Mouse (Mus musculus): ENCODE measurements around the gene Pea15a. TPM values are rescaled to one million over a fixed set of nuclear protein-coding genes. Genes with fewer than 3 reads are reported as not detected.

The Pea15a gene
- total RNA-seq, 2 experiments from 2014 or later: 409 to 413 TPM

GRCm38 (mm10) chr1:172207111-172207584 is 544 bp upstream of the Pea15a start:
- DNase-seq (ENCODE audit: low spot score in 2 of 2): peak in 1 of 2 experiments; percentile 29
- intact Hi-C loops (cut with DNase I): loop anchor here (5.0 kb wide), 1 partner anchor 60 kb away; the partner anchor contains the start of gene Dcaf8

DNA sequence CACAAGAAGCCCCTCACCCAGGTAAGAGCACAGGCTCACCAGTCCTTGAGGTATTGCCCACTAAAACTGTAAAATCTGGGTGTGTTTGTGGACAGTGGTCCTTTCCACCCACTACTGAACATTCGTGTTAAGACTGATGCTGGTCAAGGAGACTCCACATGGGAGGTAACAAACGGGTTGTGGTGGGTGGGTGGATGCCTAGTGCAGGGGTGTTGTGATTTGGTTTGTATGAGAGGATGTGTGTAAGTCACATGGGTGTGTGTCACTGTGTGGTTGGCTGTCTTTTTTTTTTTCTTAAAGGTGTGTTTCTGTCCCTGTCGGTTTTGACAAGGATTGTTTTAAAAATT is 890 bp downstream of the Pea15a start:
- intact Hi-C loops (cut with DNase I): loop anchor here (5.0 kb wide), 1 partner anchor 58 kb away; the partner anchor contains the start of gene Dcaf8
- DNase-seq (ENCODE audit: low spot score in 2 of 2): peak in 1 of 2 experiments; percentile 38

DNA sequence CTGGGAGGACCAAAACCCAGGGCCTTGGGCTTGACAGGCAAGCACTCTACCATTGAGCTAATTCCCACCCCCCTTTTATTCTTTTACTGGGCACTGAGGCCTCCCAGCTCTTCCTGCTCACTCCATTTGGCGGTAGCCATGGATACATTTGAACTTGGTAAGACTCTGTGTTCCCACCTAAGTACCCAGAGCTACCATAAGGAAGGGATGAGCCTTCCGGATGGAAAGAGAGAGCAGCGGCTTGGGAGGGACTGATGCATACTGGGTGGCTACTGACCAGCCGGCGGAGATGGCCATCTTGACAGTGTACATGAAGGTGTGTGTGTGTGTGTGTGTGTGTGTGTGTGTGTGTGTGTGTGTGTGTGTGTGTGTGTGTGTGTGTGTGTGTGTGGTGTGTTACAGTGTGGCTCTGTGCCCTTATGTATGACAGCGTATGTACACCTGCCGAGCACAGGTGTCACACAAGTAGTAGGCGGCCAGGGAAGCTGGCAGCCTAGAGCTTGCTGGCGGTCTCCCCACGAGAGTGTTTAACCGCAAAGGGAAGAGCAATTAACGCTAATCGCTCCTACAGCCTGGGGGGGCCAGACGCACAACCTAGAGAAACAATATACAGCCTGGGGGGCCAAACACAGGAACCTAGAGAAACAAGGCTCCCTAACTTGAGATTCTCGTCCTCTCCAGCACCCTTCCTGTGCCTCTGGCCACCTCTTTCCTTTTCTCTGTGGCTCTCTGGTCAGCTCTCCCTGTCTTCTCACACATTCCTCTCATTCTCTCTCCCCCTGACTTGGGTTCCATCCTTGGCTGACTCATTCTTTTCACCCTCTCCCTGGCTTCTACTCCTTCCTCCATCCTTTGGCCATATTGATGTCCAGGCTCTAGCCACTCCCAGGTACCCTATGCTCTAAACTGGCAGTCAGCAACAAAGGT is 1.5 kb downstream of the Pea15a start:
- no peak for DNase-seq (ENCODE audit: low spot score in 2 of 2)
- intact Hi-C loops (cut with DNase I): loop anchor here (5.0 kb wide), 1 partner anchor 58 kb away; the partner anchor contains the start of gene Dcaf8

DNA sequence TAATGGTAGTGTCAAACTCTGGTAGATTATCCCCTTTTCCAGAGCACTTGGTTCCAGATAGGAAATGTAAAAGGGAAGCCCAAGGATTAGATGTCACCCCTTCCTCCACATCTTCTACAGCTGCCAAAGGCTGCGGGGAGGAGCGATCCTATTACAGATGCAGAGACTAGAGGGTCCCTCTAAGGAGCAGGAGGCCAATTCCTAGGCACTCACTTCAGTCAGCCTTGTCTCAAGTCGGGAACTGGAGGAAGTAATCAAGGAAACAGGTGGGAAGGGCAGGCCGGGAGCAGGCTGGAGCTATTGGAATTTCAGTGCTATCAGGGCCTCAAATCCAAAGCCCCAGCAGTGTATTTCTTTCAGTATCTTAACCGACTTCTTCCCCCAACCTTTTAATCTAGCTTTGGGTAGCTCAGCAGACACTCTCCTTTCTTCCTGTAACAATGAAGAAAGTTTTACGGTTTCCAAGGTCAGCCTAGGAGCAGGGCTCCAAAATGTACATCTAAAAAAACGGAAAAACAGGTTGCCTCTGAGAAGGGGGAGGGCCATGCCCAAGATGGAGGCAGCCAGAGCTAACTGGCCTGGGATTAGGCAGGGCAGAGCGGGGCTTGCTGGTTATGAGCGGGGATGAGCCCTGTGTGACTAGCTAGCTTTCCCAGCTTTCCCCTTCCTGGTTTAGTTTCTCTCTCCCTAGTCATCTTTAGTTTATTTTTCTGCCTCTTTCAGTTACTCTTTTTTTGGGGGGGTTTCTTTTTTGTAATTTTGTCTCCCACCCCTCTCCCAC is 2.4 kb downstream of the Pea15a start:
- DNase-seq (ENCODE audit: low spot score in 2 of 2): no peak
- intact Hi-C loops (cut with DNase I): no loop called here

- DNase-seq (ENCODE audit: low spot score in 2 of 2): no peak
- intact Hi-C loops (cut with DNase I): loop anchor here (2.0 kb wide), 1 partner anchor 107 kb away; no protein-coding TSS in a partner anchor
These were observed 3.0 kb downstream of the Pea15a start for GRCm38 (mm10) chr1:172203566-172203965.

GRCm38 (mm10) chr1:172202894-172203522 is 3.6 kb downstream of the Pea15a start:
- intact Hi-C loops (cut with DNase I): loop anchor here (2.0 kb wide), 1 partner anchor 108 kb away; no protein-coding TSS in a partner anchor

GRCm38 (mm10) chr1:172201967-172202880 is 4.4 kb downstream of the Pea15a start:
- intact Hi-C loops (cut with DNase I): loop anchor here (2.0 kb wide), 1 partner anchor 109 kb away; no protein-coding TSS in a partner anchor
- no peak for DNase-seq (ENCODE audit: low spot score in 2 of 2)

More at GRCm38 (mm10) chr1:172202894-172203522, 3.6 kb downstream of the Pea15a start:
- DNase-seq (ENCODE audit: low spot score in 2 of 2): no peak

GRCm38 (mm10) chr1:172200871-172201447 is 5.6 kb downstream of the Pea15a start:
- peak; percentile 74 to 75 for DNase-seq (ENCODE audit: low spot score in 2 of 2)
- intact Hi-C loops (cut with DNase I): no loop called here

GRCm38 (mm10) chr1:172200161-172200560 is 6.4 kb downstream of the Pea15a start:
- intact Hi-C loops (cut with DNase I): no loop called here
- DNase-seq (ENCODE audit: low spot score in 2 of 2): no peak

DNA sequence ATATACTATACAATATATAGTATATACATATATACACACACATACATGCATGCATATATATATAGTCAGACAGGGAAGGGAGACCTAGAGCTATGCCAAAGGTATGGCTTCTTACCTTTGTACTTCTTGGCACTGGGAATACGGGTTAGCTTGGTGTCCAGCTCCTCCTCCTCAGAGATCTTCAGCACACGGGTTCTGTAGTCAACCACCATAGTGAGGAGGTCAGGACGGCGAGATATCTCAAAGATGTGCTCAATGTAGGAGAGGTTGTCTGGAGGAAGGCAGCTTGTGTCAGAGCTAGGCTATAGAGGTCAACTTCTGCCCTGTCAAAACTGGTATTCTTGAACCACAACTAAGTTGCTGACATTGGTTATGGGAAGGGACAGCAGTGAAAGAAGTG is 7.6 kb downstream of the Pea15a start:
- intact Hi-C loops (cut with DNase I): no loop called here
- no peak for DNase-seq (ENCODE audit: low spot score in 2 of 2)

DNA sequence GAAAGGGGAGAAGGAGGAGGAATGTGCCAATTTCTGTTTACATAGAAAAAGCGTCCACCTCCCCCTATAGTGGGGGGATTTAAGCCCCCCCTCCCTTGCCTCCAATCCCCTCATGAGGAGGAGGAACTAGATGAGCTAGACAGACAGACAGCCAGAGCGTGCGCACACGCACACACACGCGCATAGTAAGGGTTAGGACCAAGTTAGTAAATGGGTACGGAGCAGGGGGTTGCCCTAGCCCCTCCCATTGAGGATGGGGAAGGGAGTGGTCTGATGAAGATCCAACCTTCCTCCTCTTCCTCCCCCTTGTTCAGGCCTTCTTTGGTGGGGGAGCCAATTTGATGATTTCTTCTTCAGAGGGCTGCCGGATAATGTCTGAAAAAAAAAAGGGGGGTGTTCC is 8.3 kb downstream of the Pea15a start:
- DNase-seq (ENCODE audit: low spot score in 2 of 2): no peak
- intact Hi-C loops (cut with DNase I): no loop called here

GRCm38 (mm10) chr1:172197851-172198250 is 8.8 kb downstream of the Pea15a start:
- intact Hi-C loops (cut with DNase I): no loop called here
- DNase-seq (ENCODE audit: low spot score in 2 of 2): no peak

- intact Hi-C loops (cut with DNase I): no loop called here
- no peak for DNase-seq (ENCODE audit: low spot score in 2 of 2)
These were observed 9.5 kb downstream of the Pea15a start for GRCm38 (mm10) chr1:172197146-172197545.

- no peak for DNase-seq (ENCODE audit: low spot score in 2 of 2)
- intact Hi-C loops (cut with DNase I): loop anchor here (5.0 kb wide), 1 partner anchor 42 kb away; no protein-coding TSS in a partner anchor
These were observed 12.2 kb downstream of the Pea15a start for GRCm38 (mm10) chr1:172194435-172194834.

DNA sequence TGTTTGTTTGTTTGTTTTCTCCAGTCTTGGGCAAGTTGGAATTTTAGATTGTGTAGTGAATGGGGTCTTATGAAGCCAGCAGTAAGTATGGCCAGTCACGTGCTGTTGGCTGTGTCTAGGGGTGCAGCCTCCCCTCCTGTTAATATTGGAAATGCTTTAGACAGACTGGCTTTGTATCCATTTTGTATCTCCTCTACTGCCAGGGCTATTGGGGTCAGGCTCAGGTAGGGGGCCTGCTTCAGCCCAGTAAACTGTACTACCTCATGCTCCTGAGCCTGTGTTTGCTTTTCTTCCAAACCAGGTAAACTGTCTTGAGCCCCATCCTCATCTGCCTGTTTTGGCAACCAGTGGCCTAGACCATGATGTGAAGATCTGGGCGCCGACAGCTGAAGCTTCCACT is 14.4 kb downstream of the Pea15a start:
- DNase-seq (ENCODE audit: low spot score in 2 of 2): no peak
- intact Hi-C loops (cut with DNase I): loop anchor here (5.0 kb wide), 1 partner anchor 40 kb away; no protein-coding TSS in a partner anchor

- no peak for DNase-seq (ENCODE audit: low spot score in 2 of 2)
- intact Hi-C loops (cut with DNase I): loop anchor here (5.0 kb wide), 1 partner anchor 39 kb away; no protein-coding TSS in a partner anchor
These were observed 15.0 kb downstream of the Pea15a start for GRCm38 (mm10) chr1:172191578-172191977.

GRCm38 (mm10) chr1:172188891-172189290 is 17.7 kb downstream of the Pea15a start:
- intact Hi-C loops (cut with DNase I): no loop called here
- no peak for DNase-seq (ENCODE audit: low spot score in 2 of 2)

Data from left cerebral cortex, postnatal 36 days (tissue).